Mouse (Mus musculus) ES-CJ7 (cell line): ENCODE measurements around the gene Itpr3.

Experiments
- DNase-seq: peaks from one replicate; pipeline ENCODE4 v3.0.0; 2011; ENCODE audit warnings: low read depth, low spot score

The Itpr3 gene

DNA sequence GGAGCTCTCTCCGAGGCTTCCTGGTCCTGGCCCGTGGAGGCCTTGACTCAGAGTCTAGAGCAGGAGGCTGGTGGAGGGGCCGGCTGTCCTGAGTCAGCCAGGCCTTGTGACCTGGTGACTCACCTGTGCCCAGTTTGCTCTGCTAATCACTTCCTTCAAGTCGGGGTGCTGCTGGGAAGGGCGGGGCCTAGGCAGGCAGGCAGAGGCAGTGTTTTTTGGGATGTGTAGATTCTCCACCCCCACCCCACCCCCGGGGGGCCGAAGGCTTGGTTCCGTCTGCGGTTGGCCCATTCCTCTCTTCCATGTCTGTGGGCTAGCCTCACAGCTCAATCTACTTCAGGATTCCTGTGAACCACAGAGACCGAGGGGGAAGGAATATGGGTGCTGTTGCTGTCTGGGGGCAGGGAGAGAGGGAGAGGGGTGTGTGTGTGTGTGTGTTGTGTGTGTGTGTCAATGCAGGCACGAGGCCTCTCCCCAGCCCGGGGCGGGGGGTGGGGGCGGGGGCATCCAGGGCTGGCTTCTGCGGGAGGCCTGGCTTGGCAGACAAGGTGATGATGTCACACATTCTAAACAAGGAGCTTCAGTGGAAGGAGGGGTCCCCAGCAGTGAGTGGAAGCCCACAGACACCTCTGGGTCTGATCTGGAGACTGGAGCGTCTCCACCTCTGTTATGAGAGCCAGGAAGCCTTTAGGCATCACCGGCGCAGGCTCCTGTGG is 18.6 kb upstream of the Itpr3 start:
- DNase-seq, result peak; percentile 89

DNA sequence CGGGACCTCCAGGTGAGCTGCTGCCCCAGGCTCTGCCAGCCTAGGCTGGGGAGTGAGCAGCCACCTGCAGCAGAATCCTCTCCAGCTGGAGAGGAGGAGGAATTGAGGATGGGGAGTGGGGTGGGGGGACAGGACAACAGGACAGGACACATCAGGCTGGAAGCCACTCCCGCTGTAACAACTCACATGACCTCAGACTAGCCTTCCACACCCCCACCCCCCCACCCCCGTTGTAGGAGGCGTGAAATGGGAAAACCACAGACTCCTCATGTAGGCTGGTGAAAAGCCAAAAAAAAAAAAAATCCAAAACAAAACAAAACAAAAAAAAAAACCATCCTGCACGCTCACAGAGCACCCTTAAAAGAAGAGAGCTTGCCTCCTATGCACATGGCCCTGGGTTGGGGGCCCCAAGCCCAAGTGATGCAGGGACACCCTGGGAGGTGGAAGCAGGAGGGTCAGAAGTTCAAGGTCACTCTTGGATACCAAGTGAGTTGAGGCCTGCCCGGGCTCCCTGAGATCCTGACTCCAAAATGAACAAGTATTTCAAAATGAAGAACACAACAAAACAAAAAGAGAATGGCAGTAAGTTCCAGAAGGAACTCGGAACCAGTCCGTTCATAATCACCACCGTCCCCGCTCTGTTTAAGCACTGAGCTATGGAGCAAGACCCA is 17.5 kb upstream of the Itpr3 start:
- peak; percentile 90 for DNase-seq

DNA sequence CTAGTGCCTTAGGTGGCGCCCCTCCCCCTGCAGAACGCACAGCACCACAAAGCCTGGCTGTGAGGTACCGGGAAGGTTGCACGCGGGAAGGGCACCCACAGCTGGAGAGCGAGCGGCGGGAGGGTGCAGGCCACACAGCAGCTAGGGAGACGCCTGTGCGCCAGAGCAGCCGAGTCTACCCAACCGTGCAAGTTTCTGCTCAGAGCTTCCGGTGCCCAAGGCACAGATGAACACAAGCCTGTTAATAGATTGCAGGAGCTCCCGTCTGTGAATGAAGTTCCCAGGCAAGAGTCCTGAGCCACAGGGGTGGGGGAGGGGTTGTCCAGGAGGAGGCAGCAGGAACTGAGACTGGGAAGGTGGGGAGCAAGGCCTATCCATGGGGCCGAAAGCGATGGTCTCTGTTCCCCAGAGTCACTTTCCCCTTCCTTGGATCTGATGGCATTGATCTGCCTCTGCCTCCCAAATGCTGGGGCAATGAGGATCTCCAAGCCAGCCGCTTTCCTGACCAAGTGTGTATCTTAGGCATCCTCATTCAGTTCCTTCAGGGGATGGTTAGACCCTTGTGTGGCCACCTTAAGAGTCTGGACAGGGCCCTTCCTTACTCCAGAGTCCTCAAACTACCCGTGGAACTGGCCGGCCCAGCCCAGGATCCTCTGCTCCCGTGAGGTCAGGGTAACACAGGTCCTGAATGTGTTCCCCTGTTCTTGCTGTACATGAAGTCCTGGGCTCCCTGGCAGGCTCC is 16.6 kb upstream of the Itpr3 start:
- peak; percentile 91 for DNase-seq

DNA sequence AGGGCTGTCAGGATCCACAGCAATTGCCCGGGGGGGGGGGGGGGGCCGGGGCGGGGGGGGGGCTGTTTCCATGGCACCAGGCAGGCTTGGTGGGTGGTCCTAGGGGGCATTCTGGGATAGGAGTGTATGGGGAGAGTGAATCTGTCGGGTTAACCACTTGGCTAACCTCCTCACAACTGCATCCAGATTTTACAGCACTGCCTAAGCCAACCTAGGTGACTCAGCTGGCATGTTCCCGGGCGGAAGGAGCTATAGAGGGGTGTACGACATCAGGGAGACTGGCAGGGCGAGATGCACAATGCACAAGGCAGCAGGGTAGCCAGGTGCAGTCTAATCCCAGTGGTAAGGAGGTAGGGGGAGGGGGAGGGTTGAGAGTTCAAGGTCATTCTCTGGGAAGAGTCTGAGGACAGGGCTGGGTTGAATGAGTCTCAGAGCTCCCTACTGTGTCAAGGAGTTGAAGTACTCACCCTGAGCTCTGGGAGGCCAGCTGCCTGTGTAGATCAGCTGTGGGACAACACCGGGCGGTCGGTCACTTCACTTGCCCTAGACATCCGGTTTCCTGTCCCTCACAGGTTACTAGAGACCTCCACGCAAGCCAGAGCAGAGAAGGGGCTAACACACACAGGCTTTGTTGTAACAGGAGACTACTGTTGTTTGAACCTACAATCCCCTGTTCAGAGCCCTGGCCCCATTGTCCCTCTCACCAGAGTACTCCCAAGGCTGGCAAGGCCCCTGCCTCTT is 15.9 kb upstream of the Itpr3 start:
- peak; percentile 99 for DNase-seq

DNA sequence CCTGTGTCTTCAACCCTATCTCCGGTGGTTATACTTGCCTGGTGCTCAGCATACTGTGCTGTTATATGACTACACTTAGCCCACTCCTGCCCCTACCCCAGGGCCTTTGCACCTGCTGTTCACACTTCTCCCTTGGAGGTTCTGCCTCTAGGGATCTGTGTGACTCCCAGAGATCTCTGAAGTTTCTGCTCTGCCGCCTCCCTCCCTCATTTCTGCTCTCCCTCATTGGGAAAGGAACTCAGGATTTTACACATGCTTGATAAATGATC is 15.4 kb upstream of the Itpr3 start:
- DNase-seq, result no peak

DNA sequence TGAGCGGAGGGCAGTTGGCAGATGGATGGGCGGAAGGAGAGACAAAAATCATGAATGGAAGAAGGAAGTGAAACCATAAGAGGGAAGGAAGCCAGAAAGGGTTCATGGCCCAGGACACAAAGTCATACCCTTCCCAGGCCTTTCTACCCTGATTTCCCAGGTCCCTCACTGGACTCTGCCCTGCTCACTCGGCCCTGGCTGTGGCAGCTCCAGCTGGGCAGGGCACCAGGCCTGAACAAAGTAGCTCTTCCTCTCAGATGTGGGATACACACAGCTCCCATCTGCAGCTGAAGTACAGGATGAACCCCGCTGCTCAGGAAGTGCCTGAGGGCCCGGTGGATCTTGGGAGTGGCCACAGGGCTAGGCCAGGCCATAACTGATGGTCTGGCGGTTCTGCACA is 14.3 kb upstream of the Itpr3 start:
- peak; percentile 64 for DNase-seq

DNA sequence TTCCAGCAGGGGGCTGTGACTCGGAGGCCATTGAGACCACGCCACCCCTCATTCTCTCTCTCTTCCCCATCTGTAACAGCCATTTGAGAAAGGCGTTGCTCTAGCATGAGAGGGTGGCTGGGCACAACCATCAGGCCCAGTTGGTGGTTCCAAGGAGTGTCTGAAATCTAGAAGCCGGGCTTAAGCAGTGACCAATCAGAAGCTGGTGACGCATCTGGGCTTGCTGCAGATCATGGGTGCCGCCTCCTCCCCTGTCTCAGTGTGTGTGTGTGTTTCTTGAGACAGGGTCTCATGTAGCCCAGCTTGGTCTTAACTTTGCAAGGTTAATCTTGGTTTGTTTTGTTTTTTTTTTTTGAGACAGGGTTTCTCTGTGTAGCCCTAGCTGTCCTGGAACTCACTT is 11.9 kb upstream of the Itpr3 start:
- DNase-seq, result no peak

DNA sequence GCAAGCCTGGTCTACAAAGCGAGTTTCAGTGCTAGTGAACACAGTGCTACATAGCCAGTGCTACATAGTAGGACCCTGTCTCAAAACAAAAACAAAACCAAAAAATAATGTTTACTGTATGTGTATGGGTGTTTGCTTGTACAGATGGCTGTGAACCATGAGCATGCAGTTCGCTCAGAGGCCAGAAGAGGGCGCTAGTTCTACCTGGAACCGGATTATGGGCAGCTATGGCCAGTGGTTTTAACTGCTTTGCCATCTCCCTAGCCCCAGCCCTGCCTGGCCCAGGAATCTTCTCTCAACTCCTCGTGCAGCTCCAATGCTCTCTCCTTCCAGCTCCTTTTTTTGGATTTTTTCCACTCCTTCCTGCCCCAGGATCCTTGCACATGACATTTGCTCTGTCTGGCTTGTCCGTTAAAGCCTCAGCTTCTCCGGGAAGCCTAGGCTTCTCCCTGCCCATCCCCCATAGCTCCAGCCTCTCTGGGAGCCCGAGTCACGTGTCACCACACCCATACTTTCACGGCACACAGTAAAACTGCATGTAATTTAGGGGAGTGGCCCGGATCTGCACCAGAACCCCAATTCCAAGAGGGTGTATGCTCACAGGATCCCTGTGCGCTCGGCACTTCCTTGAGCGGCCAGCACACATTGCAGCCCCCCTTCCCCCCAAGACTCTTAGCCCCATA is 9.2 kb upstream of the Itpr3 start:
- peak; percentile 92 for DNase-seq

DNA sequence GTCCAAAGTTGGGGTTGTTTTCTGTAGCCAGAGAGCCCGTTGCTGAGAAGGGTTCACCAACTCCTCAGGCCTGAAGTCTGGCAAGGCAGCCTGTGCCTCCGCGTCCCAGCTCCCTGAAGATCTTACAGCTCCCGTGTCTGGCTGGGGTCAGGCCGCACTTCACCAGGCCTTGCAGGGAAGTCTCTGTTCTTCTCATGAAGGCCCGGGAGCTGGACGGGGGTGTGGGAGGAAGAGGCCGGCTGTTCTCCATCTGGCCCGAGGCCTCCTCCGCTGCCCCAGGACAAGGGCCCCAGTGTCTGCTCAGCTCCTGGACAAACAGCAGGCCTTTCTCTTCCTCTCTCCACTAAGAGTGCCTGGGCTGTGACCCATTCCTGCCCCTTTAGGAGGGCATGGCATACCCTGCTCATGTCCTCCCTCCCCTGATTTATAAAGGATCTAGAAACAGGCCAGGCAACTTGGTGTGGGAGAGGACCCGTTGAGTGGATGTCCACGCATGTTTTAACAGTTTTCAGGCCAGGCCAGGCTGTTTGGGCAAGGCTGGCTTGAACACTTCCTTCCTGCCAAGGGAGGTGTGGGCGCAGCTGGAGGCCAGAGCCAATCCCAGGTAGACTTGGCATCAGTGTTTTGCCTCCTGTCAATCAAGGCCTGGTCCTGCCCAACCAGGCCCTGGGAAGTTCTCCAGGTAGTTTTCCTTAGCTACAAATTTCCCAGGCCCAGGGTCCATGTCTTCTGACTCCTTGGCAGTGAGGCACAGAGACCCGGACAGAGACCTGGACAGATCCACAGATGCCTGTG is 8.5 kb upstream of the Itpr3 start:
- no peak for DNase-seq

DNA sequence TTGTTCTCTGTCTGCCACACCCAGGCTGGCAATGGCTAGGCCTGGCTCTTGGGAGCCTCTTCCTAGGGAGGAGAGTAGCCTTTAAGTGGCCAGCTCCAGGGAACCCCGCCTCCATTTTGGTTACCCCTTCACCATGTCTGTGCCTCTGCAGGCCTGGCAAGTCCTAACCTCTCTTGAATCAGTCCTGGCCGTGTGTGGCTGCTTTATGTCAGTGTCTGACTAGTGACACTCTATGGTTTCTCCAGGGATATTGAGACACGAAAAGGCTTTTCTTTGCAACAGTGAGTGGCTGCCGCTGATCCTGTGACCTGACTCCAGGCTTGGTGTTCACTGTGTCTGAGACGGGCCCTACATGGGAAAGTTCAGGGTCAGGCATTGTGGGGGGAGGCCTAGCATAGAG is 6.3 kb upstream of the Itpr3 start:
- no peak for DNase-seq

DNA sequence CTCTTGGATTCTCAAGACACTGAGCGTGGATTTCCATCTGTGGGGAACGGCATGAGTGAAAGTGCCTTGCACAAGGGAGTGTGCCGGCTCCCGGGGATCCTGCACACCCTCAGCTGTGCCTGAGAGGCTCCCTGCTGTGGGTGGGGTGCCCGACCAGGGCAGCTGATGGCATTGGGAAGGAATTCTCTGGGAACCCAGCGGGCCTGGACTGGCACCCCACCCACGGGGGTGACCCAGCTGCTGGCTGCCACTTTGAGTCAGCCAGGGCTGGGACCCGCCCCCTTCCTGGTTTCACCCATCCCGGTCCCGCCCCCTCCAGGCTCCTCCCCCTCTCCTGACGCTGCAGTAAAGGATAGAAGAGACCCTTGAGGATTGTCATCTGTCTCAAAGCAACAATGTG is 5.6 kb upstream of the Itpr3 start:
- DNase-seq, result peak; percentile 59

DNA sequence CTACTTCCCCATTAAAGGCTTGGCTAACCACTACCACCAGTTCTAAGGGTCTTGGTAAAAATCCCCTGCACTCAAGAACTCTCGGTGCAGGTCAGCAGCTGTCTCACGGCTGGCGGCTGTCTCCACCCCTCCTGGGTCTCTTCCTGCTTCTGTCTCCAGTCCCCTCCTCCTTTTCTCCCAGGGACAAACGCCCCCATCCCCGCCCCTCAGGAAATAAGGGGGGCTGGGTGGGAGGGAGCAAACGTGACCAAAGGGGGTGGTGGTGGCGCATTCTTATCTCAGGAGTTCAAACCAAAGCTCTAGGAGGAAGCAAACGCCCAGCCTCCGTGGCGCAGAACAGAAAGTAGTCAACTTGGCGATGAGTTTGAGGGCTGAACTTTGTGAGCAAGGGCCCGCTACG is 934 bp upstream of the Itpr3 start:
- peak; percentile 92 for DNase-seq

DNA sequence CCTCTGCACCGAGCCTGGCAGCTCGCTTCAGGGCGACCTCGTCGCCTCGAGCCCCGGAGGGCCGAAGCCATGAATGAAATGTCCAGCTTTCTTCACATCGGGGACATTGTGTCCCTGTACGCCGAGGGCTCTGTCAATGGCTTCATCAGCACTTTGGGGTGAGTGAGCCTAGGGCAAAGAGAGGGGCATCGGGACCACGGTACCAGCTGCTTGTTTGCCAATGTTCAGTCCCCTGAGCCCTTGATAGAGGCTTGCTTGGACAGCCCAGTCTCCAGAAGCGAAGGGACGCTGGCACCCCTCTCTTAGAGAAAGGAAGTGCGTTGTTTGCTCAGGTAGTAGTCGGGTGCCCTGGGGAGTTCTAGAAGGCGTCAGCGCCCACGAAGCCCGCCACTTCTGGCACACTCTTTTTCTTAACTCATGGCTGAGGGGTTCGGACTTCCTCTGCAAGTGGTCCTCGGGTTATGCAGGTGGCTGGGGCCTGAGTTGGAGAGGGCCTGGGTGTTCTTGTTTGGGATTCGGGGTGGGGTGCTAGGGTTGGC is 482 bp downstream of the Itpr3 start:
- DNase-seq, result no peak

DNA sequence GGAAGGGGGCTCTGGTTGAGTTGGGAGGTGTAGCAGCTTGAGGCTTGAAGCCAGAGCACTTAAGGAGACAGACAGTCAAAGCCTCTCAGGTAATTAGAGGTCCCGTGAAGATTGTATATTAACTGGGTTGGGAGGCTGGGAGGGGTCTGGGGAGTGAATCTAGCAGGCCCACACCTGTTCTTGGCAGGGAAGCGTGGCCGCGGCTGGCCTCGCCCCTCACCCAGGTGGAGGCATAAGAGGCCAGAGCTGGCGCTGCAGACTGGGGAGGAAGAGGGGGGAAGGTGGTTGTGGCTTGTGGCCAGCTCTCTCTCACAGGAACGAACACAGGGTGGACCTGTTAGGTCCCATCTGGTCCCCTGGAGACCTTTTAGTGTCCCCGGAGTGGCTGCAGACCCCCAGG is 3.6 kb downstream of the Itpr3 start:
- DNase-seq, result no peak

DNA sequence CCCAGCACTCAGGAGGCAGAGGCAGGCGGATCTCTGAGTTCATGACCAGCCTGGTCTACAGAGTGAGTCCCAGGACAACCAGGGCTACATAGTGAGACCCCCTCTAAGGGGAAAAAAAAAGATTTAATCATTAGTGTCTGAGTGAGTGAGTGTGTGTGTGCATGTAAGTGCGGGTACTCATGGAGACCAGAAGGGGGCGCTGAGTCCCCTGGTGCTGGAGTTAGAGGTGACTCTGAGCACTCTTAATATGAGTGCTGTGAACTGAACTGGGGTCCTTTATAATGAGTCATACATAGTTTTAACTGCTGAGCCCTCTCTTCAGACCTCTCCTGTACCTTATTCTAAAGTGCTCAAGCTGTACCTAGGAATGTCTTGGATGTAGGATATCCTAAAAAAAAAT is 4.6 kb downstream of the Itpr3 start:
- no peak for DNase-seq

DNA sequence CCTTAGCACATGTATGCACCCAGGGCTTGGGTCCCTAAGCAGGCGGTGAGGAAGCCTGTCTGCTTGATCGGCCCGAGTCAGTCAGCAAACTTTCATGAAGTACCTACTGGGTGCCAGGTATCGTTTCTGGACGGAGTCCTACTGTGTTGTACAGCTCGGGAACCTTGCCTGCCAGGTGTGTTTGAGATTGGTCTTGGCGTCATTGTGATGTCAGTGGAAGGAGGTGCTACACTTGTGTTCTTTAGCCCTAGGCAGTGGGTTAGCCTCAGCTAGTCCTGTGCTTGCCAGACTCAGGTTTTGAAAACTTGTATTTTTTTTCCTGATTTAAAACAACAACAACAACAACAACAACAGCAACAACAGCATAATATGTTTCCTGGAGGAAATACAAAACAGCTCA is 5.6 kb downstream of the Itpr3 start:
- DNase-seq, result no peak

DNA sequence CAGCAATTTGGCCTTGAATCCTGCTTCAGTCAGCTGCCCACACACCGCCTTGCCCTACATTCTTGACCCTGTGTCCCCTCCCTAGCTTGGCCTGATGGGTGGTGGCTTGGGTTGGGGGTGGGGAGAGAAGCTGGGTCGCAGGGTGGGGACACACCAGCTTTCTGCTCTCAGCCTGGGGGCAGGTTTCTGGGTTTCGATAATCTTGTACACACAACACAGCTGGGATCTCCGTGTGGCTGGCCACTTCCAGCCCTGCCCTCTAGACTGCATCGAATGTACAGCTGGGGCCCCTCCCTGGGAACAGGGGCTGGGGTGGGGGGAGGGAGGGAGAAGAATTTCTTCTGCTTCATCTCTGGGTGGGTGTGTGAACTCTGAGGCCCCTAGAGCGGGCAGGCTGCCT is 6.6 kb downstream of the Itpr3 start:
- peak; percentile 52 for DNase-seq

DNA sequence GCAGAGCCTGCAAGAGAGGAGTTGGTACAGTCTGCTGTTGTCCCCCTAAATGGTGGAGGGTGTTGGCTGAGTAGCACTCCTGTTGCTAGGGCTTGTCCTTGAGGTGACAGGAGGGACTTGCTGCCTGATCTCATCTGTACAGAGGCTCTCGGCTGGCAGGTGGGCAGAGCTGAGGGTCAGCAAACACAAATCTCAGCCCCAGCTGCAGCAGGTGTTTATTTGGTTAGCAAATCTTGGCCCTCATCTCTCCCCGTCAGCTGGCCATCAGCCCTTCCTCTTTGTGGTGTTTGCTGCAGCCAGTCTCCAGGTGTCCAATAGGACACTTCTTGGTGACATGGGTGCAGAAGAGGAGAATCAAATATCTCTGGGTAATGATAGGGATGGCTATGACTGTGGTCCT is 7.1 kb downstream of the Itpr3 start:
- no peak for DNase-seq

DNA sequence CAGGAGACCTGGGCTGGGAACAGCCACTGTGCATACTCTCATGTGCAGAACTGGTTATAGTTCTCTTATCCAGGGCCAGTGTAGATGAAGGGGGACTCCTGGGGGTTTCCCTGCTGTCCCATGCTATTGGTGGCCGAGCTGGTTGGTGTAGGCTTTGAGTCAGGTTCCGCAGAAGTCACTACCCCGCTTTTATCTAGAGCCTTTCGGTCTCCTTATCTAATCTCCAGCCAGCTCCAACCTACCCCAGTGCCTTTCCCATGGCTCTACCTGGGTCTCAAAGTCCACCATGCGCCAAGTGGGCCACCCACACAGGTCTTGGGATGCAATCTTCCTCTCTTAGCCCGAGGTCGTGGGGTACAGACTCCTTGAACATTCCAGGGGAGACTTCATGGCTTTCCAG is 9.0 kb downstream of the Itpr3 start:
- no peak for DNase-seq

DNA sequence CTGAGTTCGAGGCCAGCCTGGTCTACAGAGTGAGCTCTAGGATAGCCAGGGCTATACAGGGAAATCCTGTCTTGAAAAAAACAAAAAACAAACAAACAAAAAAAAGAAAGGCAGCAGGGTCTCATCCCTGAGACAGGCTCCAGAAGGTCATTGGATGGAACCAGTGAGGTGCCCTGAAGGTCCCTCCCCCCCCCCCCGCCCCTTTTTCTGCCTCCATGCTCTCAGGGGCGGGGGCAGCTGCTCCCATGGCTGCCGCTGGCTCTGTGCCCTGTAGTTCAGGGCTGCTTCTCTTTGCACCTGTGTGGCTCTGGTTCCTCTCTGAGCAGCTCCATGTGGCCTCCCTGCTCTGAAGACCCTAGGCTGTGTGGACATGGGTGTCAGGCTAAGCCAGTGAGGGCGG is 12.0 kb downstream of the Itpr3 start:
- DNase-seq, result no peak

DNA sequence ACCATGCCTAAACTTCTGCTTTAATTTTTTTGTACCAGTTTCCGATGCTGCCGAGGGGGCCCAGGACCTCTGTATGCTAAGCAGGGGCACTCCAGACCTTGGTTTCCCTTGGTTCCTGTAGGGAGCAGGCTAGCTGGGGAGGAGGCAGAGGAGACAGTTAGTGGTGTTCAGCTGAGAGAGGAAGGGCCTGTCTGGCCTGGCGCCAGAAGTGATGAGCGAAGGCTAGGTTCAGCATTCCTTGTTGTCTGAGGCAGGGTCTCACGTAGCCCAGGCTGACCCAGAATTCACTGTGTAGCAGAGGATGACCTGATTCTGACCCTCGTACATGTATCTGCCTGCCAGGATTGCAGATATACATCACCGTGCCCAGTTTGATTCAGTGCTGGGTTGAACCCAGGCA is 13.8 kb downstream of the Itpr3 start:
- no peak for DNase-seq
